Mouse (Mus musculus) kidney, postnatal 4 days (tissue): ENCODE results near the gene Ppm1h.
A peak's percentile ranks its signal among the peaks of the same experiment; 100 is the strongest.

Experiments used
- DNase-seq, 2 experiments: peaks; one replicate each; pipeline ENCODE4 v3.0.0; 2021; ENCODE audit warnings: mixed read lengths in 2 of 2

Gene Ppm1h

DNA sequence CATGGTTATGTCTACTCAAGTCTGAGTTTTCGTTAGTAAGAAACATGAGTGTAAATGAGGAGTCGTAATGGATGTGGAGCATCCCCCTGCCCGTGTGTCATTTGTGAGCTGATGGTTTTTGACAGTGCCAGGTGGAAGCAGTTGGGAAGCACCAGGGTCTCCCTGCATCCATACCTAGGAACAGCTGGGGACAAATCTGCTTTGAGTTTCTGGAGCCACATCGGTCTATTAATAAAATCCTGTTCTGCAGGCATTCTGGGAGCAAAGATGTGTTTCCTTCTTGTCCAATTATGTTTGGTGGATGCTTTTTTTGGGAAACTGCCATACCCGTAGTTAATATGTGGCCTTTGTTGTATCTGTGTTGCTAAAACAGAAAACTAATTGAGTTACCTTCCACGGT lies 26.9 kb downstream of the Ppm1h start:
- no peak for DNase-seq

DNA sequence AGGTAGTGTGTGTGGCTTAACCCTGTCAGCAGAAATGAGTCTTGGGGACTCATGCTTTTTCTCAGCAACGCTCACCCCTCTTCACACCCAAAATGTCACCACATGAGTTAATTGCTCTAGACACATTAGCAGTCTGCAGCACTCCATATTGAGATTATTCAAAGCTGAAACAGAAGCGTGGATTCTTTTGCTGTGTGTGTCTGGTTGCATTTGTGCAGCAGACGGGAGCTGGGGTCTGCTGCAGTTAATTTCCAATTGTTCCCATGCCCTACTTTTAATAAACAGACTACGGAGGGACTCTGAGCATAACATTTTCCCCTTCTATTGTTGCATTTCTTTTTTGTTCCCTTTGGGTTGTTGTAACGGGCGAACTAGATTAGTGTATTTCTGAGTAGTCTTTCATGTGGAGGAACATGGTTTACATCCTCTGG lies 32.8 kb downstream of the Ppm1h start:
- DNase-seq: no peak

DNA sequence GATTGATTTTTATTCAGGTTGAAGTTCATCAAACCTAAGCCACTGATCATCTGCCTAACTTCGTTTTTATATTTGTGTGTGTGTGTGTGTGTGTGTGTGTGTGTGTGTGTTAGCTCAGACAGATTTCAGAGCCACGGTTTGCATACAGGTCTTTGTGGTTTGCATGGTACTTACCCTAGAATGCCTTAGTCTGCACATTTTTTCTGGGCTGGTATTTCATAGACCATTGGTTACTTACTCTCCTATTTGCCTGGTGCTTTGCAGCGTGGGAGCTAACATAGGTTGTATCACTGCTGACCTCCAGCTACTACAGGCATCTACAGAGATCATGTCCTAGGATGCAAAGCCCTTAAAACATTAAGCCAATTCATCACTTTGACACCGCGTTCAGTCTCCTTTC lies 33.7 kb downstream of the Ppm1h start:
- DNase-seq: peak in 1 of 2 experiments; percentile 26

DNA sequence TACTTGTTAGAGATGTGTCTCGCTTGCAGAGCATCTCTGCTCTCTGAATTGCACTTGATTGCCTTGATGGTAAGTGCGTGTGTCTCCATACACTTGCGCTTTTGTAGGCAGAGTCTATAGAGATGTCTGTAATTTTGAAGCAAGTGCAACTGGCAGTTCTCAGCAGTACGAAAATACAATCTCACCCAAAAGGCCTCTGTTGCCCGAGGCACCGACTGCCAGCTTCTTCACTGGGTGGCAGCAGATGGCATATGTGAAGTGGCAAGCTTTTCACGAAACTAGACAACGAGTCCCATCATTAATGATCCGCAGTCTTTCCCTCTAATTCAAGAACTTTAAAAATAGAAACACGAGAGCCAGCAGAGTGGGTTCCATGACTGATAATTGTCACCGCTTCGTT lies 37.3 kb downstream of the Ppm1h start:
- no peak for DNase-seq

DNA sequence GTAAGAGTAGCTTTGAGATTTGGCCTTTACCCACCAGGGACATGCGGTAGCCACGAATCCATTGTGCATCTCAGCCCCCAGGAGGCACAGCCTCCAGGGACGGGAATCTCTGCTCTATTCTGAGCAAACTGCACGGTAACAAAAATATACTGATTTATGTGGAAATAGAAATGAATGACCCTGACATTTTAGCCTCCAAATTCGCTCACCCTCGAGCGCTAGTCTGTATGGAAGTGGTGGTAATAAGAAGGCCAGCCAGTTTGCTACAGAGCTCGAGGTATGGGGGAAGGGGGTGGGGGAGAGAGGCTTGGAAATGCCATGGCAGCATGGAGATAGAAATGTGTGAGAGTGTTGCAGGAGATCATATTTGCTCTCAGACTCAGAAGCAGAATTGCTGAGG lies 37.7 kb downstream of the Ppm1h start:
- DNase-seq: no peak

DNA sequence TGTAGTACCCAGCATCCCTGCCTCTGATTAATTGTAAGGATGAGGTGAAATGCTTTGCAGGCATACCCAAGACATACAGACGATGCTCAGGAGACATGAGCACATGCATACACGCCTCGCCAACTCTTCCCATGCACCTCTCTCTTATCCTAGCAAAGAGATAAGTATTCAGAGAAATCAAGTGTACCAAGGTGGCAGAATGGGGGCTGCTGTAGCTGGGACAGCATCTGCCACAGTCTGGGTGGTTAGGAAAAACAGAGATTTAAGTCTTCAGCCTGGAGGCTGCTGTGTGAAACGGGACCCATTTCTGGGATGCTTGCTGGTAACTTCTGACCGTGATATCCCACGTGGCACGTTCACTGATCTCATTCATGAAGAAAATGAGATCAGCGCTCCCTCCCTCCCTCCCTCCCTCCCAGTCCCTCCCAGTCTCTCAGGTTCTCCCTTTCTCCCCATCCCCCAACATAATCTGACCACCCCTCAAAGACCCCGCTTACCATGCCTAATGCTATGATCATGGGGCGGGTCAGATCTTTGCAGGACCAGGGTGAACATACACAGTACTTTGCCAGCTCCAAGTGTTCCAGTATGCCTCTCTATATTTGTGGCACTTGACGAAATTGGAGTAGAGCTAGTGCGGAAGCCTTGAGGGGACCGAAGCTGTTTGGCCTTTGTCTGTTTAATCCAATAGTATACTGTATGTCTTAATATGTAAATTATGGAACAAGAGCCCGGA lies 38.3 kb downstream of the Ppm1h start:
- no peak for DNase-seq

DNA sequence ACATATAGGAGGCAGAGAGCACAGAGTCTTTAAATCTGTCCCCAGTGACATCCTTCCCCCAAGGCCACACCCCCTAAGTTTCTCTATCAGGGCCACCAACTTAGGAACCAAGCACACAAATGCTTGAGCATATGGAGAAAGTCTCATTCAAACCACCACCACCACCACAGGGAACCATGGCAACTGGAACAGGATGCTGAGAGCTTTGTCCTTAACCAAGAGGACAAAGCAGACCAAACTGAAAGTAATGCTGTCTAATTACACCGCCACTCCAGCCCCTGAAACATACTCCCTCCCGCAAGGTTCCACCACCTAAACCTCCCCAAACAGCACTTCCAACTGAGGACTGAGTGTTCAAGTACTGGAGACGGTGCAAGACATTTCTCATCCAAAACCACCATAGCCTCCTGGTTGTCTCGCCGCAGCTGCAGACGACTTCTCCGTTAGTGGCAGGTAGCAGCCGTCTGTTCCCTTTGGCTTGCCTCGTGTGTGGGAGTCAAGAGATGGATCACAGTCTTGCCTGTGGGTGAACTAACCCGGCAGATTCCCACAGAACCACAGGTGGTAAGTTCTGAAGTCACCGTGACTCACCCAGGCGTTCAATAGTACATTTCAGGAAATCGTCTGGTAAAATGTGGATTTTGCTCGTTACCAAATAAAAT lies 39.3 kb downstream of the Ppm1h start:
- DNase-seq: peak in 1 of 2 experiments; percentile 21

DNA sequence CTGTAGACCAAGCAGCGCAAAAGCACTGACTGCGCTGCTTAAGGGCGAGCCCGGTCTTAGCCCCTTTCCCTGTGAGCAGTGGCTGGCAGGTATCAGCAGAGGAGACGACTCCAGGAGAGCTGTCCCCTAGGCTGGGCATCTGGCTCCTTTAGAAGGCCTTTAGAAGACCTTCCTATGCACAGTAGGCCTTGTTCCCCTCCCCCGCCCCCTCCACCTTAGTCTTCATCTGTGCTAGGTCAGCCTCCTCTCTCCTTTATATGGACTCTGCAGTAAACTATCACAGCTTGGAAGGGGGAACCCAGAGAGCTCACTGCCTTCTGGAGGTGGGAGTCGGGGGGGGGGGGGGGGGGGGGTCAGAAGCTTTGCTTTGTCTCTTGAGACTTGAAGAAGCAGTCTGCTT lies 40.4 kb downstream of the Ppm1h start:
- no peak for DNase-seq

DNA sequence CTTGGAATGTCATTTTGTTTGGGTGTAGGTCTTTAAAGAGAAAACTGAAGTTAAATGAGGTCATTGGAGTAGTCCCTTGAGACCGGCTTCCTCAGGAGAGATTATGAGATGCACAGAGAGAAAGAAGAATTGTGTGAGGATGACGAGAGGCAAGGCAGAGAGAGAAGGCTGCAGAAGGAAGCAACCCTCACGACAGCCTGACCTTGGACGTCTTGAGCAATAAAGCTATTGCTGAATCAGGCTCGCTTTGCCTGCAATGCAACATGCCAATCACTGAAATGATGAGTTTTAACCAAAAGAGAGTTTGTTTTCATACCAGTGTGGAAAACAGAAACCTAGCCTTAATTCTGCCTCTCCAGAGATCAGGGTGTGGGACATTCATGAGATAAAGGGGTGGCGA lies 43.5 kb downstream of the Ppm1h start:
- no peak for DNase-seq

DNA sequence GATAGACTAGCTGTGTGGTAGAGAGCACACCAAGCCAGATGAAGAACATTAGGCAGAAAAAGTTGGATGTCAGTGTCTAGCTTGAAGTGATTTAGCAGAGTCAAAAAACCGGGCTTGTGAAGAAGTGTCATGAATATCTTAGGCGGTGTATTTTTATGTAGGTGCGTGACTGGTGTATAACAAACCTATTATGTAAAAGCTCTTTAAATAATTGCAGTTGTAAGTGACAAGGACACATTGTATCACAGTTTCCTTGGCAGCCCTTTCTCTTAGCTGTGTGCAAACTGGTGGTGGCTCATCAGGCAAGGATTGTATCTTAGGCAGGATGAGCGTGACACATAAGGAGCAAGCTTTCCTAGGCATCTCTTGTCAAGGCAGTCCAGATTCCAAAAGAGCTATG lies 46.1 kb downstream of the Ppm1h start:
- no peak for DNase-seq

DNA sequence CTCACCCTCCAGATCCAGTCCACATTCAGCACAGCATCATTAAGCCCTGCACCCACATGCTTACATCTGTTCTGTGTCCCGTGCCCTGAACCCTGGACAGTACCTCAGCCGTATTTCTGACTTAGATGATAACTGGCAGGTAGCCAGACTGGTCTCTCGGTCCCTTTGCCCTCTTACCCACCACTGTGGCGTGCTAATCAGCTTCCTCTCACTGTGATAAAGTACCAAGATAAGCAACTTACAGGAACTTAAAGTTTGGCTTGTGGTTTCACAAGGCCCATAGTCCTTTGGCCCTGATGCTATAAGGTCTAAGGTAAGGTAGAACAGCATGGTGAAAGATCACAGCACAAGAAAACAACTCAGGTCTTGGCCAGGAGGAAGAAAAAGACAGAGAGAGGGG lies 48.7 kb downstream of the Ppm1h start:
- no peak for DNase-seq

DNA sequence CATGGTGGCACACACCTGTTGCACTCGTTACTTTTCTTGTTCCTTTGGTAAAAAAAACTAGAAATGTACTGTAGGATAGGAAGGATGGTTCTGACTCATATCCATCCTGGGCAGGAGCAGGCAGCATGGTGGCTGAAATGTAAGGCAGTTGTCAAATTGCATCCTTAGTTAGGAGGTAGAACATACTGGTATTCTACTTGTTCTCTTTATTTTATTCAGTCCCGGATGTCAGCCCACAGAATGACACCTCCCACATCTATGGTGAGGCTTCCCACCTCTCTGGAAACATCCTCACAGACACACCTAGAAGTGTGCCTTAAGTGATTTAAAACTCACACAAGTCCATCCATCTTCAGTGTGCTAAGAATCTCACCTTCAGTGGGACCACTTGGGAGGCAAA lies 49.6 kb downstream of the Ppm1h start:
- DNase-seq: no peak

DNA sequence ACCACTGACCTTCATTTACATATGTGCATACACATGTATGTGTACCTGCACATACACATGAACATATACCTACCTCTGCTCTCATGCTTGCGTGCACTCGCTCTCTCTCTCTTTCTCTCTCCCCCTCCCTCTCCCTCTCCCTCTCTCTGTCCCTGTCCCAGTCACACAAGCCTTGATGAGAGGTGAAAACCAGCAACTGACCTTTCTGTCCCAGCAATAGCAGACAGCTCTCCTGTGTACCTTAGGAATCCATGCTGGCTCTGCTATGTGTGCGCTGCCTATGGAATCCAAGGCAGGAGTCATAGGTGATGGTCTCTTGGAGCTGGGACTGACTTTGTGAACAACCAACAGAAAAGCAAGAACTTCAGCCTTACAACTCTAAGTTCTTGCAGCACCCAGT lies 53.6 kb downstream of the Ppm1h start:
- DNase-seq: no peak

DNA sequence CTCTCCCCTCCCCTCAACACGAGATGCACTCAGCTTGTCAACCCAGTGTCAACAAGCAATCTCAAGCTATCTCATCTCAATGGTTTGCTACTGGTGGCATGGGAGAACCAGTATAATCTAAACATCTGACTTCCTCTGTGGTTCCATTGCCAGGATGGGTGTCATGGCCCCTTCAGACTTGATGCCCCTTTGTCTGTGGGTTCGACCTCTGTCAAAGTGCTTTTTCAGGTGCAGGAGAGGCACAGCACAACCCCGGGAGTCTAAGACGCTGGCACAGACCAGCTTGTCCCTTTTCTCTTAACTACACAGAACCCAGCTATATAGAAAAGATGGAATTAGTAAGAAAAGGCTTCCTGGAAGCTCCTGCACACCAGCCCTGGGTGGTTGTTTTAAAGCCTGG lies 56.0 kb downstream of the Ppm1h start:
- no peak for DNase-seq

DNA sequence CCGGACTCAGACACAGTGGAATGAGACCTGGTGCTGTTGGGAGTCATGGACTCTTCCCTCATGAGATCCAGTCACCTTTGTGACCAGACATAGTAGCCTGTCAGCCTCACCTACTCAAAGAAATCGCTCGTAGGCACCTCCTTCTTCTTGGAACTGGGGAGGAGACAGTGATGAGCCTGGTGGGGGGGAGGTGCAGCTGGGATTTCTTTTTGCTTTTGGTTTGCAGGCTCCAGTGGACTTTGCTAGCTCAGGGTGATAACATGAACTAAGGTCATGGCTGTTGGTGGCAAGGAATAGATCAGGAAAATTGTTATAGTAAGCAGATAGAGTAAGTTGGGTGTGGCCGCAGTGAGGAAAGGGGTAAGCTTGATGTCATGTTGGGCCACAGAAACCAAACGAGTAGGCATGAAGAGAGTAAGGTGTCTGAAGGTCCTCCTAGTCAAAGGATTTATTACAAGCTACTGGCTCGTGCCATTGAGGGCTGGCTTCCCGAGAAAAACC lies 56.8 kb downstream of the Ppm1h start:
- DNase-seq: no peak

DNA sequence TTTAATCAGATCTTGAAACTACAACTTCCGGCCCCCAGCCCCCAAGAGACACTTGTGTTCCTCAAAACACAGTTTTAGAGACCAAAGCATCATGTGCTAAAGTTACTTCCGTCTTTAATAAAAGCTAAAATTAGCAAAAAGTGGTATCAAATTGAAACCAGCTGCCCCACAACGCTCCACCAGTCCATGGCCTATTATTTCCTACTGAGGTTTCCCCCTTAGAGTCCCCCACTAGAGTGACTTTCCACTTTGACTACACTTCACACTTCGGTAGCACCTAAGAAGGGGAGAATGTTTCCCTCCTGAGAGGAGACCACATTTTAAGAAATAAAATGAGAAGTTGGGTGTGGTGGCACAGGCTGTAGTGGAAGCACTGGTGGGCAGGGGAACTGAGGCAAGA lies 58.3 kb downstream of the Ppm1h start:
- DNase-seq: no peak

DNA sequence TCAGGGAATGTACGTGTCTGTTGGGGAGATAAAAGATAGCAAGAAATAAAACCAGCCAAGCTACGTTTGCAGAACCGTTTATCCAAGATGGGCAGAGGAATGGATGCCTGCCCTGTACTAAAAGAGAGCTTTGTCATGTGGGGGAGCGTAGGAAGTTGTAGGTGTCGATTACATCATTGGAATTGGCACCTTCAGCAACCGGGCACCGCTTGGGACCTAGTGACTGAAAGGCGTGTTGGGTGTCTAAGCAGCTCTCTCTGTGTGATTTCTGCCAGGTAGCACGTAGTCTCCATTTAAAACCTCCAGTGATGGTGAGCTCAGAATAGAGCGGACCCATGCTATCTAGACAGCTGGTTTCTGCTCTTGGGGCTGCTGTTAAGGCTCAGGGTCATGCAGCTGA lies 60.0 kb downstream of the Ppm1h start:
- DNase-seq: no peak

DNA sequence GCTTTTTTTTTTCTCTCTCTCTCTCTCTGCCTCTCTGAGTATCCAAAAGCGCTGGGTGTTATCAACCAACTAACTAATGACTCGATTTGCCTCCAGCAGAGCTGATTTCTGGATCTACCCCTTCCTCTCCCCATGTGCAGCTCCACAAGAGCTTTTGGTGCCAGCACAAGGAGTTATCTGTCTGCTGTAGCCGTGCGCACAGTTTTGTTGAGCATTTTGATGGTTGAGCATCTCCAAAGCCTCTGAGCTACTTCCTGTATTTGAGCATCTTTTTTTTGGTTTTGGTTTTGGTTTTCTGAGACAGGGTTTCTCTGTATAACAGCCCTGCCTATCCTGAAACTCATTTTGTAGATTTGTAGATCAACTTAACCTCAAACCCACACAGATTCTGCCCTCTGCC lies 60.5 kb downstream of the Ppm1h start:
- no peak for DNase-seq

DNA sequence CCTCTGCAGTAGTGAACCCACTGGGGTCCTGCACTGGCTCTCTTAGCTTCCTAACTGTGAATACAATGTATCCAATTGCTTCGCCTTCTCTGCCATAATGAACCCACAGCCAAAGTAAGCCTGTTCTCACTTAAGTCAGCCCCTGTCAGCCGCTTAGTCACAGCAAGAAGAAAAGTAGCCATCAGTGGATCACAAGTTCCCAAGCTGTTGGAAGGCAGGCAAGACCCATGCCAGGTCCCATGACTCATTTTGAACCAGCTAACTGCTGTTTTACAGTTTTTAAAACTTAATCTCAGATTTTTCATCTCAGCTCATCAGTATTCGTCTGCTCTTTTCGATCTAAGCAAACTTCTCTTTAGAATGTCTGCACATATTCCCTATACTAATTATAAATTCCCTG lies 61.6 kb downstream of the Ppm1h start:
- no peak for DNase-seq

DNA sequence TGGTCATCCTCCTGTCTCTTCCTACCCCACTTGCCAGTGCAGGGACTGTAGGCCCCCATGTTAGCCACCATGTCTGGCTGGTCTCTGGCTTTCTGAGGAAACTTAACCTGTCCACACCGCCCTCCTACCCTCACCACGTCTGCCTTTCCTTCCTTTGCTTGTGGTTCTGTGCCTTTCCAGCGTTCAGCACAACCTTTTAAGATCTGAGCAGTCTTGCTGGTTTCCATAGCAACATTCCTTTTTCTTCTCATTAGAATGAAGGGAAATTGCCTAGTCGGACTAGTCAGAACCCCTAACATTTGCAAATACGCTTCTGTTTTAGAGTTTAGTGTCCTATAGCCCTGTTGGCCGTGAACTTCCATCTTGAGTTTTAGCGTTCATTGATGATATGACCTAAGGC lies 62.6 kb downstream of the Ppm1h start:
- DNase-seq: no peak

DNA sequence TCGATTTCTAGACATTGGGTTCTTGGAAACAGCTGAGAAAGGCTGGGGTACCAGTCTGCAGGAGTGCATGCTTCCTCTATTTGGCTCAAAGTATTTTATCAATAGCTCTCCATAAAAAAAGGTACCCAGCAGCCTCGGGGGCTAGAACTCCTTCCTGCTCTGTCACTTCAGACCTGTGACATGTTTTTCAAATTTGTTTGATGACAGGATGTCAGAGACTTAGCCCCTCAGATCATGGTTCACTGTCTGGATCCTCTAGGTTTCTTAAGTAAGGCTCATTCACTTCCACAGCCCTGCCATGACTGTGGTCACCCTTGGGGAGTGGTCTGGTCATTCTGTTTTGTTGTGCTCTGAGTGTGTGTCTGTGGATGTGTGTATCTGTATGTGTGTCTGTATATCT lies 63.6 kb downstream of the Ppm1h start:
- no peak for DNase-seq

DNA sequence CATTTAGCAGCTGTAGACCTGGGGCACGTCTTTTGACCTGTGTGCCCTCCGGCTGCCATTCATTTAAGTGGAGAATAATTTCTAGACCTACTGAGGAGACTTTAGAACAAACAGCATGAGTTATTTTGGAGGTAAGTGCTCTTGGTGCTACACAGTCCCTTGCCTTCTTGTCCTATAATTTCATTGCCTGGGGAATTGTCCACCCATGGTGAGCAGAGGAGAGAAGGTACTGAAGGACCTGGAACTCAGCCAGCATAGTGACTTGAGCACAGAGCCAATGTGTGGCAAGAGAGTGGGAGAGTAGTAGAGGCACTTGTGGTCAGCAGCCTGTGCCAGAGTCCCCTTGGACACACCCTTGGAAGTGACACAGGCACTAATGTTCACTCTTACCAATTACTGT lies 64.8 kb downstream of the Ppm1h start:
- DNase-seq: no peak

DNA sequence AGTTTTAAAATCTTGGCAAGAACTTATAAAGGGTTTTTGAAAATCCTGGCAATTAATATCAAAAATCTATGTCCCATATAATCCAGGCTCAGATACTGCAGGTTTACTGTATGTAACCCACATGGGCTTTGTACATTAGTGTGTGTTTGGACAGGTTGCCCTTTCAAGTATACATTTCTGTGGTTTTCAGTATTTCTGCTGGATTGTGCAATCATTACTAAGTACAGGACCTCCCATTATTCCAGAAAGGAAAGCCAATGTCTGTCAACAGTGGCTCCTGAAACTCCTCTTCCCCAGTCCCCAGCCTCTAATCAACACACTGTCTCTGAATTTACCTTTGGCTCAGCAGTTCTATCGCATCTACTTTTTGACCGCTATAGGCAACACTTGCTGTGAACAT lies 66.4 kb downstream of the Ppm1h start:
- DNase-seq: no peak

DNA sequence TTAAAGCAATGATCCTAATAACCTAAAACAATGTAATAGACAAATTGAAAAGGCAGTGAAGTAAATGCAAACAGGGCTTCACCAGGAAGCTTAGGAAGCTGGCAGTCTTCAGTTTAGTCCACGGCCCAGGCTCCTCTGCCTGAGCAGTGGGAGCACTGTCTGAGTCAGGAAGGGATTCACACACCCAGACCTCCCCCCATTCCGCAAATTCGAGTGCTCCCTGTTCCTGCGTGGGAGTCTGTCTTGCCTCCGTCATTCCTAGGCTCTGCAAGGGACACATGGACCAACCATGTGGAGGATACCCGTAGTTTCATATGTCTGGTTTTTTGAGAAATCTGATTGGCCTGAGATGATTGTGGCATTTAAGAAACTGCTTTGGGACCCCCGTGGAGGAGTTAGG lies 67.6 kb downstream of the Ppm1h start:
- no peak for DNase-seq
